ENCODE assay signal across 33 mouse cellular contexts in the genomic region with DNA sequence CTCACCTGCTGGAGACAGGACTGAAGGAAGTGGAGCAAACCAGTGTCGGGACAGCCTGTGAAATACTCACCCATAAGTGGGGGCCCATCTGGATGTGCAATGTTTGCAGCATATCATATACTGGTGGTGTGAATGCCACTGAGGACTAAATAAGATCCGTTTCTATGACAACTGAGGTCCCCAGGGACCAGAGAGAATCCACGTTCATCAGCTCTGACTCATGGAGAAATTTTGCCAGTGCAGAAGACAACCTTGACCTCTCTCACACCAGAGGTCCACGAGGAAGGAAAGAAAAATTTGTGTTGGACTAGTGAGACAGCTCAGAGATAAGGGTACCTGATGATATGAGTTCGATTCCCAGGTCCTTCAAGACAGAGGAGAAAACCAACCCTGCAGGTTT.
A peak's percentile ranks its signal among the peaks of the same experiment; 100 is the strongest.
DNase-seq lines count a peak whose midpoint lies in the region; ATAC-seq and TF ChIP-seq lines count a peak whose summit lies in the region.
"Had no signal": no experiment of that assay in that cellular context is flagged by ENCODE, and none has a peak within 500 bp of the region (broad histone marks: within the 10 kb centered on the region; RNA-seq: fewer than 3 reads in every experiment).

No protein-coding gene starts in this region.

- no peak for ATAC-seq in hindbrain, postnatal 0 days
- ATAC-seq in hindbrain, embryonic 12.5 days (ENCODE audit: low FRiP score): no peak
- no peak for ATAC-seq in lung, postnatal 0 days
- ATAC-seq: forebrain, embryonic 15.5 days; hindbrain, embryonic 16.5 days; intestine, embryonic 15.5 days had no signal

- 0 out of 2 replicates have a peak, but pooled peaks cover 4% of the 10 kb centered on the region for H3K4me1 ChIP-seq in hindbrain, postnatal 0 days (ENCODE audit: insufficient read depth, low read length)
- peaks cover 12% of the 10 kb centered on the region; the same call in 1 of the 2 replicates for H3K4me1 ChIP-seq in hindbrain, embryonic 12.5 days
- H3K4me1 ChIP-seq in CH12.LX (ENCODE audit: control insufficient read depth in 1 of 2, insufficient read depth in 2 of 2): 0 out of 4 replicates have a peak, but pooled peaks cover 0 to 4% of the 10 kb centered on the region in 2 experiments
- H3K4me1 ChIP-seq in lung, postnatal 0 days (ENCODE audit: insufficient read depth, low read depth, low read length): no peaks in the 10 kb centered on the region
- H3K4me1 ChIP-seq: forebrain, embryonic 15.5 days; heart, embryonic 13.5 days; hindbrain, embryonic 10.5 days; intestine, embryonic 15.5 days had no signal

- no peak overlapping the region for H3K27ac ChIP-seq in hindbrain, postnatal 0 days
- H3K27ac ChIP-seq in hindbrain, embryonic 12.5 days: no peak overlapping the region
- no peak overlapping the region for H3K27ac ChIP-seq in CH12.LX (ENCODE audit: insufficient read depth, low read depth)
- no peak overlapping the region for H3K27ac ChIP-seq in lung, postnatal 0 days (ENCODE audit: low read length)
- H3K27ac ChIP-seq: embryonic facial prominence, embryonic 13.5 days; forebrain, embryonic 10.5 days; forebrain, embryonic 15.5 days; heart, adult 2 months; heart, embryonic 13.5 days; hindbrain, embryonic 10.5 days; intestine, embryonic 15.5 days; kidney, postnatal 0 days; liver, embryonic 14.5 days; midbrain, embryonic 12.5 days; neural tube, embryonic 15.5 days; stomach, postnatal 0 days had no signal

- H3K9ac ChIP-seq in hindbrain, postnatal 0 days (replicated peaks; ENCODE audit: low read length): no peak overlapping the region
- no peak overlapping the region for H3K9ac ChIP-seq in hindbrain, embryonic 12.5 days
- no peak overlapping the region for H3K9ac ChIP-seq in CH12.LX (ENCODE audit: insufficient read depth, low read depth)
- H3K9ac ChIP-seq in lung, postnatal 0 days (replicated peaks; ENCODE audit: low read depth): no peak overlapping the region
- H3K9ac ChIP-seq: embryonic facial prominence, embryonic 13.5 days; forebrain, embryonic 15.5 days; heart, embryonic 13.5 days; intestine, embryonic 15.5 days; liver, embryonic 14.5 days; midbrain, embryonic 12.5 days; neural tube, embryonic 15.5 days had no signal

- peak; percentile 37 to 70 for DNase-seq in adrenal gland, adult (ENCODE audit: inconsistent age in 2 of 2, low spot score in 1 of 2)
- no peak for DNase-seq in adrenal gland, postnatal 14 days
- DNase-seq in hindbrain, postnatal 0 days (ENCODE audit: low spot score): peak; percentile 40
- peak; percentile 39 for DNase-seq in CH12.LX (ENCODE audit: extremely low read depth)
- peak; percentile 41 for DNase-seq in mesoderm, embryonic 11.5 days (ENCODE audit: low read depth, low spot score)
- DNase-seq in lung, postnatal 0 days (ENCODE audit: low spot score): no peak
- DNase-seq in spleen, postnatal 36 days (ENCODE audit: low spot score in 2 of 2): no peak
- DNase-seq: cerebellum, adult 11 months; cerebellum, adult 9-11 months; kidney, adult 8-10 months; kidney, postnatal 4 days; left cerebral cortex, postnatal 4 days; liver; lung, adult 2 months; lung, postnatal 14 days; retina, postnatal 1 day; spleen, adult 18-20 months; thymus, adult 18-20 months; thymus, postnatal 36 days had no signal

- in situ Hi-C loops in CH12.LX (cut with MboI; ENCODE audit: low pct_ligation_motif_present, low pct_unique_long_range_greater_than_20kb, low sequenced_read_pairs): no loop called here

- H3K36me3 ChIP-seq in hindbrain, postnatal 0 days (ENCODE audit: insufficient read depth, low read length): no peaks in the 10 kb centered on the region
- no peaks in the 10 kb centered on the region for H3K36me3 ChIP-seq in hindbrain, embryonic 12.5 days
- no peaks in the 10 kb centered on the region for H3K36me3 ChIP-seq in CH12.LX (replicated peaks in 1 of 2; ENCODE audit: control insufficient read depth in 1 of 2, insufficient read depth in 1 of 2, low read length in 1 of 2)
- H3K36me3 ChIP-seq in lung, postnatal 0 days (ENCODE audit: insufficient read depth, low read length): no peaks in the 10 kb centered on the region
- H3K36me3 ChIP-seq: embryonic facial prominence, embryonic 13.5 days; forebrain, embryonic 10.5 days; forebrain, embryonic 15.5 days; heart, embryonic 13.5 days; hindbrain, embryonic 10.5 days; intestine, embryonic 15.5 days; midbrain, embryonic 12.5 days; neural tube, embryonic 15.5 days had no signal

- no peak for TF ChIP-seq RAD21 in CH12.LX (IDR thresholded peaks at IDR 0.05; ENCODE audit: low read depth, low read length)

- no peak for TF ChIP-seq POLR2A in CH12.LX (IDR thresholded peaks at IDR 0.05; ENCODE audit: low read depth, low read length)

- H3K4me2 ChIP-seq in hindbrain, postnatal 0 days (ENCODE audit: low read depth, low read length): no peak overlapping the region
- H3K4me2 ChIP-seq in hindbrain, embryonic 12.5 days (replicated peaks): no peak overlapping the region
- no peak overlapping the region for H3K4me2 ChIP-seq in CH12.LX (ENCODE audit: insufficient read depth, low read depth, poor library complexity, severe bottlenecking)
- no peak overlapping the region for H3K4me2 ChIP-seq in lung, postnatal 0 days (replicated peaks; ENCODE audit: low read depth, low read length)
- H3K4me2 ChIP-seq: embryonic facial prominence, embryonic 13.5 days; forebrain, embryonic 15.5 days; heart, embryonic 13.5 days; intestine, embryonic 15.5 days; midbrain, embryonic 12.5 days; neural tube, embryonic 15.5 days had no signal

- no peak for TF ChIP-seq EP300 in CH12.LX (IDR thresholded peaks at IDR 0.05; ENCODE audit: low read length)
- TF ChIP-seq EP300 in lung, postnatal 0 days (IDR thresholded peaks at IDR 0.05): no peak

- H3K9me3 ChIP-seq in hindbrain, postnatal 0 days (ENCODE audit: low read length): no peaks in the 10 kb centered on the region
- no peaks in the 10 kb centered on the region for H3K9me3 ChIP-seq in hindbrain, embryonic 12.5 days (replicated peaks)
- no peaks in the 10 kb centered on the region for H3K9me3 ChIP-seq in CH12.LX (replicated peaks; ENCODE audit: low read length)
- no peaks in the 10 kb centered on the region; the same call in 1 of the 2 replicates for H3K9me3 ChIP-seq in lung, postnatal 0 days (ENCODE audit: low read length)
- H3K9me3 ChIP-seq: embryonic facial prominence, embryonic 13.5 days; forebrain, embryonic 15.5 days; intestine, embryonic 15.5 days; midbrain, embryonic 12.5 days; neural tube, embryonic 15.5 days had no signal

- TF ChIP-seq CTCF in hindbrain, postnatal 0 days (IDR thresholded peaks at IDR 0.05; ENCODE audit: low read depth): no peak
- TF ChIP-seq CTCF in CH12.LX (conservative IDR thresholded peaks at IDR 0.05 in 1 of 2, IDR thresholded peaks at IDR 0.05 in 1 of 2; ENCODE audit: low read depth in 2 of 2, low read length in 2 of 2): no peak
- TF ChIP-seq CTCF in lung, postnatal 0 days (IDR thresholded peaks at IDR 0.05): no peak

- H3K27me3 ChIP-seq in hindbrain, postnatal 0 days (ENCODE audit: insufficient read depth, low read length): no peaks in the 10 kb centered on the region
- no peaks in the 10 kb centered on the region for H3K27me3 ChIP-seq in hindbrain, embryonic 12.5 days
- no peaks in the 10 kb centered on the region for H3K27me3 ChIP-seq in CH12.LX (replicated peaks)
- H3K27me3 ChIP-seq in lung, postnatal 0 days (replicated peaks; ENCODE audit: insufficient read depth, low read length): no peaks in the 10 kb centered on the region
- H3K27me3 ChIP-seq: embryonic facial prominence, embryonic 13.5 days; forebrain, embryonic 15.5 days; heart, embryonic 13.5 days; intestine, embryonic 15.5 days; midbrain, embryonic 12.5 days; neural tube, embryonic 15.5 days had no signal

- WGBS in hindbrain, postnatal 0 days: 63% methylated on average over 5 of the region's 5 CpGs
- WGBS in hindbrain, embryonic 12.5 days: 69% methylated on average over 5 of the region's 5 CpGs
- WGBS in lung, postnatal 0 days: 54% methylated on average over 5 of the region's 5 CpGs

- dilution Hi-C loops in CH12.LX (cut with MboI; ENCODE audit: extremely low pct_ligation_motif_present, extremely low pct_unique_long_range_greater_than_20kb, low sequenced_read_pairs): no loop called here

- H3K79me2 ChIP-seq in CH12.LX (replicated peaks; ENCODE audit: control insufficient read depth, extremely low read depth, insufficient read depth, poor library complexity, severe bottlenecking): no peaks in the 10 kb centered on the region

- H3K4me3 ChIP-seq in hindbrain, postnatal 0 days (ENCODE audit: low read length): no peak overlapping the region
- H3K4me3 ChIP-seq in hindbrain, embryonic 12.5 days: no peak overlapping the region
- no peak overlapping the region for H3K4me3 ChIP-seq in CH12.LX (replicated peaks in 1 of 3; ENCODE audit: low read depth in 2 of 3, low read length in 2 of 3, poor library complexity in 1 of 3)
- no peak overlapping the region for H3K4me3 ChIP-seq in lung, postnatal 0 days (ENCODE audit: low read depth, low read length)
- H3K4me3 ChIP-seq: embryonic facial prominence, embryonic 13.5 days; forebrain, embryonic 10.5 days; forebrain, embryonic 15.5 days; heart, adult 2 months; heart, embryonic 13.5 days; hindbrain, embryonic 10.5 days; intestine, embryonic 15.5 days; midbrain, embryonic 12.5 days; neural tube, embryonic 15.5 days had no signal

TF ChIP-seq in CH12.LX, 34 proteins besides CTCF, POLR2A, EP300 and RAD21:
- TF ChIP-seq UBTF (IDR thresholded peaks at IDR 0.05; ENCODE audit: low read depth, low read length) (no peak), CHD2 (IDR thresholded peaks at IDR 0.05; ENCODE audit: low read length) (no peak), TBP (conservative IDR thresholded peaks at IDR 0.05; ENCODE audit: low read depth, low read length) (no peak), ZNF384 (IDR thresholded peaks at IDR 0.05; ENCODE audit: low read depth, low read length) (no peak), USF1 (IDR thresholded peaks at IDR 0.05; ENCODE audit: low read depth, low read length) (no peak)

Comparison
In these comparisons a context has a peak if more than half of its experiments do, and no peak if none do; other contexts are left out.
1. DNase-seq: peak in adrenal gland, adult (2 of 2), hindbrain, postnatal 0 days (single experiment), CH12.LX (single experiment) and mesoderm, embryonic 11.5 days (single experiment); none in adrenal gland, postnatal 14 days (single experiment), lung, postnatal 0 days (single experiment) and spleen, postnatal 36 days (0 of 2).